29 mouse cellular contexts compared by ENCODE assay signal in the genomic region with DNA sequence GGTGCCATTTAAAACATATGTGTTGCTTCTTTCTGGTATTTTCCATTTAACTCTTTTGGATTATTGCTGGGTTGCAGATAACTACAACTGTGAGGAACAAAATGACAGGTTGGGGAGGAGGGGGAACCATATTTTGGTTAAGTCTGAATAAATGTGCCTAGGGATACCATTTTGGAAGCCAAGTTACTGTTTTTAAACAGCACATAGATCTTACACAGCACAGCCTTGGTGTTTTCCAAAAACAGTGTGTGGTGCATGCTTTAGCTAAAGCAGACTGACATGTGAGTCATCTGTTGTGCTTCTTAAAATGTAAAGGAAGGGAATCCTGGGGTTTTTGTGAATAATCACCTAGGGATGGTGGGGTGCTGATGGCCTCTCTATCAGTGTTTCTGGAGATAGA.
"Had no signal": no experiment of that assay in that cellular context is flagged by ENCODE, and none has a peak within 500 bp of the region (broad histone marks: within the 10 kb centered on the region; RNA-seq: fewer than 3 reads in every experiment).

No protein-coding gene starts in this region.

- H3K9me3 ChIP-seq: heart, embryonic 15.5 days; intestine, embryonic 15.5 days; liver, embryonic 13.5 days; liver, embryonic 15.5 days had no signal

- H3K27me3 ChIP-seq: heart, embryonic 13.5 days; heart, embryonic 15.5 days; hindbrain, embryonic 12.5 days; intestine, embryonic 15.5 days; limb, embryonic 12.5 days; liver, embryonic 13.5 days; liver, embryonic 15.5 days had no signal

- H3K36me3 ChIP-seq: heart, embryonic 13.5 days; heart, embryonic 15.5 days; hindbrain, embryonic 10.5 days; hindbrain, embryonic 12.5 days; intestine, embryonic 15.5 days; limb, embryonic 10.5 days; limb, embryonic 12.5 days; liver, embryonic 13.5 days; liver, embryonic 15.5 days had no signal

- H3K27ac ChIP-seq: gastrocnemius, adult 2 months; heart, adult 2 months; heart, embryonic 13.5 days; heart, embryonic 15.5 days; hindbrain, embryonic 10.5 days; hindbrain, embryonic 12.5 days; hindbrain, embryonic 14.5 days; intestine, embryonic 15.5 days; layer of hippocampus, adult 2 months; left cerebral cortex, adult 2 months; limb, embryonic 10.5 days; limb, embryonic 12.5 days; liver, embryonic 13.5 days; liver, embryonic 15.5 days had no signal

- DNase-seq: gastrocnemius, adult 2 months; gastrocnemius, postnatal 10 days; gastrocnemius, postnatal 25 days; heart, adult 2 months; heart, postnatal 14 days; heart, postnatal 36 days; kidney, adult 18-20 months; kidney, adult 8-10 months; kidney, postnatal 10 days; kidney, postnatal 25 days; kidney, postnatal 4 days; liver; liver, embryonic 13.5 days had no signal

- H3K4me1 ChIP-seq: hindbrain, embryonic 10.5 days; hindbrain, embryonic 12.5 days; intestine, embryonic 15.5 days; limb, embryonic 10.5 days; limb, embryonic 12.5 days; liver, embryonic 13.5 days; liver, embryonic 15.5 days had no signal

- H3K4me3 ChIP-seq: gastrocnemius, adult 2 months; heart, adult 2 months; heart, embryonic 13.5 days; heart, embryonic 15.5 days; hindbrain, embryonic 10.5 days; hindbrain, embryonic 12.5 days; intestine, embryonic 15.5 days; layer of hippocampus, adult 2 months; left cerebral cortex, adult 2 months; limb, embryonic 10.5 days; limb, embryonic 12.5 days; liver, embryonic 13.5 days; liver, embryonic 15.5 days had no signal

- H3K4me2 ChIP-seq: heart, embryonic 11.5 days; heart, embryonic 13.5 days; heart, embryonic 15.5 days; hindbrain, embryonic 12.5 days; hindbrain, embryonic 14.5 days; intestine, embryonic 15.5 days; limb, embryonic 12.5 days; liver, embryonic 11.5 days; liver, embryonic 13.5 days; liver, embryonic 15.5 days had no signal

- ATAC-seq: hindbrain, embryonic 16.5 days; inflammation-experienced regulatory T-cells, adult 6 months; intestine, embryonic 15.5 days; intestine, postnatal 0 days had no signal

- H3K9ac ChIP-seq: heart, embryonic 13.5 days; heart, embryonic 15.5 days; hindbrain, embryonic 12.5 days; hindbrain, embryonic 14.5 days; intestine, embryonic 15.5 days; limb, embryonic 12.5 days; liver, embryonic 13.5 days; liver, embryonic 15.5 days had no signal
